Mouse (Mus musculus): ENCODE measurements at regions not wholly inside any gene's neighbourhood (a gene's known extent, or its start where the extent isn't known, plus 50 kb on each side); places are given as distances from the start of the nearest gene placed in this dataset.
A peak's percentile ranks its signal among the peaks of the same experiment; 100 is the strongest.
"Not testable (repeated sequence)": the region's sequence is repeated elsewhere in the genome, so short reads cannot be mapped to it uniquely, and the experiment has no call there.

GRCm38 (mm10) chr17:82922986-82923385, 292.1 kb upstream of the Pkdcc start:
- not testable (repeated sequence) for DNase-seq

GRCm38 (mm10) chr17:82925751-82926150, 289.3 kb upstream of the Pkdcc start:
- no peak for DNase-seq

- DNase-seq = no peak
Measured at GRCm38 (mm10) chr17:82927681-82928080, 287.4 kb upstream of the Pkdcc start.

- DNase-seq = no peak
Measured at GRCm38 (mm10) chr17:82929511-82929910, 285.6 kb upstream of the Pkdcc start.

DNA sequence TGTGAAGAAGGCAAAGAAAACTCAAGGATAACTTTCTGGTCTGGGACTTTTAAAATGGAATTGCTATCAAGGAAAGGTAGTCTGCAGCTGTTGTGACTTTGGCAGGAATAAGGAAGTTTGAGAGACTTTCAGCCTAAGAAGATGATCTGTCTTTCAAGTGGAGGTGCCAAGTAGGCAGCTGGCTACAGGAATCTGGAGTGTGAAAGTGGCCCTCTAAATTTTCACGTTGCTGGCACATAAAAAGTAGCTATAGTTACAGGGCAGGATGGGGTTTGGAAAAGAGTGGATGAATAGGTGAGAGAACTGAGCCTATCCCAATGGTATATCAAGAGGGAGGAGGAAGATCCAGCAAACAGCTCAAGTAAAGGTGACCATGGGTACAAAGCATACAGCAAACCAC, 284.4 kb upstream of the Pkdcc start:
- no peak for DNase-seq

GRCm38 (mm10) chr17:82931476-82931875, 283.6 kb upstream of the Pkdcc start:
- DNase-seq = no peak

- DNase-seq = no peak
Measured at GRCm38 (mm10) chr17:82936836-82937235, 278.3 kb upstream of the Pkdcc start.

- no peak for DNase-seq
Measured at GRCm38 (mm10) chr17:82946083-82946482, 269.0 kb upstream of the Pkdcc start.

DNA sequence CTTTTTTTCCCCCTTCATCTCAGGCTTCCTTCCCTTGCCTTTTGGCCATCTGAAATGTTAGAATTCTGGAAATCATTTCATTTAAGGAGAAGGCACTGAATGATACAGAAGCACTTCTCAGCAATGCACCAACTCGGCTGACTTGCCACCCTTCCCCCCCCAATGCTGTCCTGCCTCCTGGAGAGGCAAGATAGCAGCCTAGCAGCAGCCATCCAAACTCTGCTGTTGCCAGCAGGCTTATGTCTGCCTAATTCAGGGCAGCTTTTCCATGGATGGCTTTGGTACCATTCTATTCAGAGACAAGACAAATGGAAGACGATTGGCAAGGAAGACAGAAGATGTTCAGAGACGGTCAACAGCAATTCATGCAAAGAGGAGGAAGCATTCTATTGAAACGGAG, 265.3 kb upstream of the Pkdcc start:
- no peak for DNase-seq

DNA sequence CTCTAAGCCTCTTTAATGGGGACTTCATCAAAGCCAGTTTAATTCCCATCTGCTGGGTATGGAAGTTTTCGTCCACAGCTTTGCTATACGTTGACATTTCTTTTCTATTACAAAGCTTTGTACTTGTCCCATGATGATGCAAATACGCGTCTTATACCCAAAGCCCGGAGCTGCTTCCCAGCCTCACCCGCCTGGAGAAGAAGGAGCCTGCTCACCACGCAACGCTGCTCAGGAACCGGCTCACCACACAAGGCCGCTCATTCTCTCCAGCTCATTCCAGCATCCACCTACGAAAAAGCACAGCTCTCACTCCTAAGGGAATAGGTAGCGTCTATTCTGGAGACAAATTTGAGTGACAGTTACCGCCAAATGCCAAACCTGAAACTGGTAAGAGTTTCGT, 264.8 kb upstream of the Pkdcc start:
- DNase-seq = no peak

DNA sequence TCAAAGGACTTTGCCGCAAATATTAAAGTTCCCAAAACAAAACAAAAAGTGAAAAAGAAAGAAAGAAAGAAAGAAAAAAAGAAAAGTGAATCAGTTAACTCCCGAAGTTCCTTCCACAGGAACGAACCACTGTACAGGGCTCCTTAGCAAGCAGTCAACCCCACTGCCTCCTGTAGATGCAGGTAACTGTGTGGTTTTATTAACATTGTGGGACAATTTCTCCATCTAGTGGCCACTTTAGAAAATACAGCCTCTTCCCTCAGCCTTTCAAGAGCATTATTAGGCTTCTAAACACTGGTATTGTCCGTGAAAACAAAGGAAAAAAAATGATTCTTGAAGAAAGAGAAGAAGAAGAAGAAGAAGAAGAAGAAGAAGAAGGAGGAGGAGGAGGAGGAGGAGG, 257.7 kb upstream of the Pkdcc start:
- DNase-seq = no peak

DNA sequence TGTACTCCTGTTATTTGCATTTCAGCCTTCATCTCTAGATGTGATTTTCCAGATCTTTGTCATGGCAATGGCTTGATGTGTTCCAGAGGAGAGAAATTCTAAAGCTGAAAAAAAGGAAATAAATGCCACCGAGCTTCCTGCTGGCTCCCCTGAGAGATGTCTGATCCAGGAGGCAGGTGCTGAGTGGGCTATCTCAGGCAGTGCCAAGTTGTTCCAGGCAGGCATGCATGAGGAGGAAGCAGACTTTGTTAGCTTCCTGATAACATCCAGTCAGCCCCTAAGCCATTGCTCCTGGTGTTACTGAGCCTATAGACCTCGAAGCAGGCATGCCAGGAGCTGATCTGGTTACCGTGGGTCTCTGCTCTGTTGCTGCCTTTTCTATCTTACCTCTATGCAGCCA, 251.7 kb upstream of the Pkdcc start:
- no peak for DNase-seq

DNA sequence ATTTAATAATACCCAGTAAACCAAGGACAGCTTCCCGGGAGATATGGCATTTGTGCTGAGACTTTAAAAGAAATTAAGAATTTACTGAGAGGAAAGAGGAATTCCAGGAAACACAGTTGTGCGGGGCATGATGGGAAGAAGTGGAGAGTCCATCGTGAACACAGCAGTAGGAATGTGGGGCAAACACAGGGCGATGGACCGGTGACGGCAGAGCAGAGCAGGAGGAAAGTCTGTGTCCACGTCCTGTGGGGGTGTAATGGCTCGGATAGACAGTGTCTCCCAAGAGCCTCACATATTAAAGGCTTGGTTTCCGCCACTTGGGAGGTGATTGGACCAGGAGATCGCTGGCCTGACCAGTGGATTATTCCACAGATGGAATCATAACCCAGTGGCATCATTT, 215.4 kb upstream of the Pkdcc start:
- no peak for DNase-seq

DNA sequence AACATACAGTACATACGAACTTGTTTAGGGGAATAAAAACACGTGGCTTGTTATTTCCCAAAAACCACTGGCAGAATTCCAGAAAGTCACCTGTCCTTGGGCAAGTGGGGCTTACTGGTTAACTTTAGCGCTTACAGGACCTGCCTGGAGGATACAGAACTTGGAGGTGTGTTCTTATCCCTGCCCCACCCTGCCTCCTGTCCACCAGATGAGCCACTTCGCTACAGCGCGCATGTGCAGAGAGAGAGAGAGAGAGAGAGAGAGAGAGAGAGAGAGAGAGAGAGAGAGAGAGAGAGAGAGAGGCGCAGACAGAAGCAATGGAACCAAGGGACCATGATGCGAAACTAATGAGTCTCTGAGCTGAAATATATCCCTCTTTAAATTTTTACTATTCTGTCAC, 214.7 kb upstream of the Pkdcc start:
- no peak for DNase-seq

DNA sequence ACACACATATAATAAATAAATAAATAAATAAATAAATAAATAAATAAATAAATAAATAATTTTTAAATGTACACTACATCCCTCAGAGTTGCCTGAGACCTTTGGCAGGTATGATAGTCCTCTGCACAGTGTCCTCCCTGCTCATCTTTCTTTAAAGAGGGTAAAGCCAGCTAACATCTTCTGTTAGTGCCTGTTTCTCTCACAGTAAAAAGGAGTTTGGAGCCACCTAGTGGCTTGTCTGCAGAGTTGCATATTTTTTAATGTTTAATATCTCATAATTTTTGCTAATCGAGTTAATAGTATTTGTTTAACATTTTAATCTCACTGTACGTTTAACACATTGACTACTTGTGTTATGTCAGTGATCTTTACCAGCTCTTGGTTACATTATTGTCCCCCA, 213.5 kb upstream of the Pkdcc start:
- no peak for DNase-seq

- DNase-seq = no peak
Measured at GRCm38 (mm10) chr17:83010845-83011244, 204.2 kb upstream of the Pkdcc start.

GRCm38 (mm10) chr17:83015656-83016055, 199.4 kb upstream of the Pkdcc start:
- no peak for DNase-seq

- DNase-seq = no peak
Measured at GRCm38 (mm10) chr17:83016936-83017335, 198.2 kb upstream of the Pkdcc start.

- DNase-seq = no peak
Measured at GRCm38 (mm10) chr17:83019267-83019666, 195.8 kb upstream of the Pkdcc start.

GRCm38 (mm10) chr17:83020576-83020975, 194.5 kb upstream of the Pkdcc start:
- no peak for DNase-seq

DNA sequence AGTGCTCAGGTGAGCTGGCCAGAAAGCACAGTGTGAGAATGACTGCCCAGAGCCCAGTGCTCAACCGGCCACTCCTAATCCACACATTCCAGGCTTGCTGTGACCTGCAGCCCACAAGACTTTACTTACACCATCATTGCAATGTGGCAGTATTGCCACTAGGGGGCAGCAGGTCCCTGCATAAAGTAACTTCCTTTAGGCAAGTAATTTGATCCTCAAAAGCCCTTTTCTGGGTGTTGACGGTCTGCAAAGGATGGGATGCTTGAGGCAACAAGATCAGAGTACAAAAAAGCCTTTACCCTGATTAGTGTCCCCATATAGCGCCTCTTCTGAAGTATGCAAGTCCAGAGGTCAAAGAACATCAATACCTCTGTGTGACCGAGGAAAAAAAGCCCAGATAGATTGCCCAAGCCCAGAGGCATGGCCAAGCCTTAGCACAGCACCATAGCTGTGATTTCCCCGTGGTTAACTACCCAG, 189.7 kb upstream of the Pkdcc start:
- peak; percentile 73 for DNase-seq

GRCm38 (mm10) chr17:83034914-83035573, 180.0 kb upstream of the Pkdcc start:
- no peak for DNase-seq

DNA sequence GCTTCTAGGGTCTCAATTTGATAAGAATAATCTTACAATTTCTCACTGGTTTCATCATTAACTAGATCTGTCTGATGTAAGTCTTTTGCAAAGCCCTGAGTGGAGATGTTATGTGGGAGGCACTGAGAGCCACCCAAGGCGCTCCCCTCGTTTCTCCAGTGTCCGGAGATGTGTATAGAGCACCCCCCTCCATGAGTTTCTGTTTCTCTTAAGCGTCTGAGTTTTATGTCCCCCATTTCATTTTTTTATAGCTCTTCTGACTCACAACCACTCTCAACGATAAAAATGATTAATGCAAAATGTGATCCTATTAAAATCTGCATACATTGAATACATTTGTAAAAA, 179.5 kb upstream of the Pkdcc start:
- DNase-seq = no peak

DNA sequence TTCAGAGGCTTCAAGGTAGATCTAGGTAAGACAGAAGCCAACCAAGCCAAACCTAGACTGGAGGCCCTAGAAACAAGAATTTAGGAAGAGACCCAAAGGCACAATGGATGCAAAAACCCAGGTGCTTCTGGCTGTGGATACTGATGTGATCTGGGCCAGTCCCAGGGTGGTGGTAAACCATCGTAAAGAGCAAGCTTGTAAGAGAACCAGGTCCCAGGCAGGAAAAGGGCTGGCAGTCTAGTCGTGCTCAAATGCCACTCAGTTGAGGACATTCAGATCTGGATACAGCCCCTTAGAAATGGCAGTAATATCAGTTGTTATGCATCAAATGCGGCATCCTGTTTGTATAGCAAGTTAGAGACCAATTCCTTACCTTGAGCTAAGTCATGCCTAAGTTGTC, 175.5 kb upstream of the Pkdcc start:
- no peak for DNase-seq

- no peak for DNase-seq
Measured at GRCm38 (mm10) chr17:83044515-83044914, 170.6 kb upstream of the Pkdcc start.

All from thymus, postnatal 25 days (tissue).